Mouse (Mus musculus) ES-Bruce4 (cell line): Measurements from ENCODE around the gene Trpc1.

ENCODE experiments used
- CTCF ChIP-seq: IDR thresholded peaks from one replicate; pipeline ENCODE4 v1.8.1; 2011; ENCODE audit warnings: low read depth, low read length
- EP300 ChIP-seq: IDR thresholded peaks from 2 replicates; pipeline ENCODE4 v1.6.1; 2011; ENCODE audit warnings: low read depth, low read length; ENCODE audit not compliant: insufficient read depth

- TF ChIP-seq CTCF, result no peak
- no peak for TF ChIP-seq EP300
These were observed 64.3 kb downstream of the Trpc1 start for GRCm38 (mm10) chr9:95685660-95686440.
